Mouse (Mus musculus): ENCODE data around the gene Gm11011. TPM values are rescaled to one million over a fixed set of nuclear protein-coding genes. Genes with fewer than 3 reads are reported as not detected.
"Not testable (repeated sequence)": the region's sequence is repeated elsewhere in the genome, so short reads cannot be mapped to it uniquely, and the experiment has no call there.

Gene Gm11011
- polyA plus RNA-seq (2015; fragmentation: Nextera tagmentation; extraction: Ambion mirVana), result not detected in 2 replicates

- not testable (repeated sequence) for H3K9ac ChIP-seq; H3K27ac ChIP-seq (replicated peaks); H3K4me3 ChIP-seq (replicated peaks); ATAC-seq (ENCODE audit: insufficient read depth); H3K9me3 ChIP-seq (replicated peaks); H3K4me2 ChIP-seq; H3K36me3 ChIP-seq (replicated peaks); H3K27me3 ChIP-seq; H3K4me1 ChIP-seq (replicated peaks)
Measured at GRCm38 (mm10) chr2:169587645-169588044, at the start of gene Gm11011. Gm11011 (minus strand) TSS chr2:169587745.

- Histone ChIP-seq H3K4me1 (replicated peaks) (no peaks in the 10 kb centered on the region; the same call in 1 of the 2 replicates), H3K27me3 (peaks cover 17% of the 10 kb centered on the region), H3K4me3 (replicated peaks) (no peak overlapping the region), H3K27ac (replicated peaks) (no peak overlapping the region), H3K9me3 (replicated peaks) (no peaks in the 10 kb centered on the region), H3K4me2 (0 out of 2 replicates have a peak overlapping the region, but pooled peaks have one; percentile 1), H3K36me3 (replicated peaks) (no peaks in the 10 kb centered on the region), H3K9ac (no peak overlapping the region)
- ATAC-seq (ENCODE audit: insufficient read depth), result no peak
- WGBS (ENCODE audit: insufficient replicate concordance), result 62% methylated on average over 4 of the region's 4 CpGs
Measured at GRCm38 (mm10) chr2:169636414-169636813, 48.9 kb upstream of the Gm11011 start.

- Histone ChIP-seq H3K36me3 (replicated peaks) (no peaks in the 10 kb centered on the region), H3K27ac (replicated peaks) (no peak overlapping the region), H3K9ac (no peak overlapping the region), H3K4me3 (replicated peaks) (no peak overlapping the region), H3K4me2 (no peak overlapping the region), H3K4me1 (replicated peaks) (no peaks in the 10 kb centered on the region; the same call in 1 of the 2 replicates), H3K9me3 (replicated peaks) (no peaks in the 10 kb centered on the region), H3K27me3 (peaks cover 17% of the 10 kb centered on the region)
- ATAC-seq (ENCODE audit: insufficient read depth), result no peak
- 47% methylated on average over 7 of the region's 7 CpGs for WGBS (ENCODE audit: insufficient replicate concordance)
Measured at GRCm38 (mm10) chr2:169635428-169635827, 47.9 kb upstream of the Gm11011 start.

- Histone ChIP-seq H3K4me1 (replicated peaks) (no peaks in the 10 kb centered on the region; the same call in 1 of the 2 replicates), H3K27ac (replicated peaks) (no peak overlapping the region), H3K36me3 (replicated peaks) (no peaks in the 10 kb centered on the region), H3K9ac (no peak overlapping the region), H3K27me3 (peaks cover 17% of the 10 kb centered on the region), H3K9me3 (replicated peaks) (no peaks in the 10 kb centered on the region), H3K4me2 (peak overlapping the region; percentile 60), H3K4me3 (replicated peaks) (peak overlapping the region; percentile 53)
- no peak for ATAC-seq (ENCODE audit: insufficient read depth)
- 41% methylated on average over 17 of the region's 17 CpGs for WGBS (ENCODE audit: insufficient replicate concordance)
Measured at GRCm38 (mm10) chr2:169634619-169635382, 47.3 kb upstream of the Gm11011 start.

GRCm38 (mm10) chr2:169633491-169634289, 46.1 kb upstream of the Gm11011 start:
- Histone ChIP-seq H3K4me2 (peak overlapping the region; percentile 60), H3K9ac (peak overlapping the region; percentile 48), H3K4me3 (replicated peaks) (peak overlapping the region; percentile 53), H3K36me3 (replicated peaks) (no peaks in the 10 kb centered on the region), H3K9me3 (replicated peaks) (no peaks in the 10 kb centered on the region), H3K4me1 (replicated peaks) (no peaks in the 10 kb centered on the region; the same call in 1 of the 2 replicates), H3K27ac (replicated peaks) (peak overlapping the region; percentile 5; the same call in 1 of the 2 replicates), H3K27me3 (peaks cover 17% of the 10 kb centered on the region)
- 1% methylated on average over 34 of the region's 38 CpGs for whole genome bisulfite sequencing (ENCODE audit: insufficient replicate concordance)
- ATAC-seq (ENCODE audit: insufficient read depth), result no peak

- Histone ChIP-seq H3K4me1 (replicated peaks) (no peaks in the 10 kb centered on the region; the same call in 1 of the 2 replicates), H3K9me3 (replicated peaks) (no peaks in the 10 kb centered on the region), H3K9ac (peak within 1 kb of the TSS; percentile 48), H3K27ac (replicated peaks) (peak within 1 kb of the TSS; percentile 41; the same call in 1 of the 2 replicates), H3K27me3 (peaks cover 17% of the 10 kb centered on the region), H3K4me3 (replicated peaks) (peak within 1 kb of the TSS; percentile 53), H3K4me2 (peak within 1 kb of the TSS; percentile 60), H3K36me3 (replicated peaks) (no peaks in the 10 kb centered on the region)
- peak; percentile 64 for ATAC-seq (ENCODE audit: insufficient read depth)
- 0% methylated on average over 22 of the region's 22 CpGs for WGBS (ENCODE audit: insufficient replicate concordance)
Measured at GRCm38 (mm10) chr2:169632338-169633151, 45.0 kb upstream of the Gm11011 start, which contains the start of gene Tshz2. Tshz2 (plus strand) TSS chr2:169633013.

GRCm38 (mm10) chr2:169630070-169630469, 42.5 kb upstream of the Gm11011 start:
- no peak overlapping the region for H3K27ac ChIP-seq (replicated peaks)
- ATAC-seq (ENCODE audit: insufficient read depth), result no peak
- H3K9me3 ChIP-seq (replicated peaks), result no peaks in the 10 kb centered on the region
- H3K4me1 ChIP-seq (replicated peaks), result no peaks in the 10 kb centered on the region; the same call in 1 of the 2 replicates
- no peak overlapping the region for H3K9ac ChIP-seq
- H3K4me2 ChIP-seq, result no peak overlapping the region
- peaks cover 17% of the 10 kb centered on the region for H3K27me3 ChIP-seq
- 59% methylated on average over 3 of the region's 3 CpGs for WGBS (ENCODE audit: insufficient replicate concordance)
- H3K36me3 ChIP-seq (replicated peaks), result no peaks in the 10 kb centered on the region
- no peak overlapping the region for H3K4me3 ChIP-seq (replicated peaks)

- Histone ChIP-seq H3K9ac (no peak overlapping the region), H3K4me1 (replicated peaks) (no peaks in the 10 kb centered on the region), H3K4me3 (replicated peaks) (no peak overlapping the region), H3K36me3 (replicated peaks) (no peaks in the 10 kb centered on the region), H3K27ac (replicated peaks) (no peak overlapping the region), H3K4me2 (no peak overlapping the region), H3K27me3 (no peaks in the 10 kb centered on the region), H3K9me3 (replicated peaks) (no peaks in the 10 kb centered on the region)
- no peak for ATAC-seq (ENCODE audit: insufficient read depth)
- WGBS (ENCODE audit: insufficient replicate concordance), result 19% methylated on average over 15 of the region's 15 CpGs
Measured at GRCm38 (mm10) chr2:169621201-169621710, 33.7 kb upstream of the Gm11011 start.

- no peak overlapping the region for H3K9ac ChIP-seq
- H3K27ac ChIP-seq (replicated peaks), result no peak overlapping the region
- no peaks in the 10 kb centered on the region for H3K4me1 ChIP-seq (replicated peaks)
- 67% methylated on average over 6 of the region's 6 CpGs for WGBS (ENCODE audit: insufficient replicate concordance)
- H3K27me3 ChIP-seq, result no peaks in the 10 kb centered on the region
- no peak for ATAC-seq (ENCODE audit: insufficient read depth)
- H3K9me3 ChIP-seq (replicated peaks), result no peaks in the 10 kb centered on the region
- no peak overlapping the region for H3K4me3 ChIP-seq (replicated peaks)
- H3K36me3 ChIP-seq (replicated peaks), result no peaks in the 10 kb centered on the region
- no peak overlapping the region for H3K4me2 ChIP-seq
Measured at GRCm38 (mm10) chr2:169615998-169616397, 28.5 kb upstream of the Gm11011 start.

GRCm38 (mm10) chr2:169614683-169615082, 27.1 kb upstream of the Gm11011 start:
- H3K27me3 ChIP-seq, result no peaks in the 10 kb centered on the region
- no peaks in the 10 kb centered on the region for H3K36me3 ChIP-seq (replicated peaks)
- H3K9me3 ChIP-seq (replicated peaks), result no peaks in the 10 kb centered on the region
- H3K9ac ChIP-seq, result no peak overlapping the region
- no peak for ATAC-seq (ENCODE audit: insufficient read depth)
- H3K4me3 ChIP-seq (replicated peaks), result no peak overlapping the region
- H3K4me1 ChIP-seq (replicated peaks), result no peaks in the 10 kb centered on the region
- WGBS (ENCODE audit: insufficient replicate concordance), result 33% methylated on average over 4 of the region's 4 CpGs
- H3K4me2 ChIP-seq, result no peak overlapping the region
- no peak overlapping the region for H3K27ac ChIP-seq (replicated peaks)
